Mouse (Mus musculus): ENCODE measurements around the gene Angptl6.

The Angptl6 gene

DNA sequence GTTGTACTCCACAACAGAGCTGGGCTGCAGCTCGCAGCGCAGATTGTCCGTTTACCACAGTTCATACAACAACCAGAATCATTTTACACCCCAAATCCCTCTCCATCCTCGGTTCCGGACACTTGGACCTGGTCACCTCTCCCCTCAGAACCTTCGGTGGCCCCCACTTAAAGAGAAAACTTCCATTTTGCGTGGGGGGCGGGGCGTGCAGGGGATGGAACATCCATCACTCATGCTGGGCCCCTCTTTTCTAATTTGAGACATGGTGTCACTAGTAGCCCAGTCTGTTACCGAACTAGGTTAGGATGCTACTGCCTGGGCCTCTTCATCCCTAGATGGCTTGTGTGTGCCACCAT, 839 bp downstream of the Angptl6 start:
- DNase-seq: no peak

DNA sequence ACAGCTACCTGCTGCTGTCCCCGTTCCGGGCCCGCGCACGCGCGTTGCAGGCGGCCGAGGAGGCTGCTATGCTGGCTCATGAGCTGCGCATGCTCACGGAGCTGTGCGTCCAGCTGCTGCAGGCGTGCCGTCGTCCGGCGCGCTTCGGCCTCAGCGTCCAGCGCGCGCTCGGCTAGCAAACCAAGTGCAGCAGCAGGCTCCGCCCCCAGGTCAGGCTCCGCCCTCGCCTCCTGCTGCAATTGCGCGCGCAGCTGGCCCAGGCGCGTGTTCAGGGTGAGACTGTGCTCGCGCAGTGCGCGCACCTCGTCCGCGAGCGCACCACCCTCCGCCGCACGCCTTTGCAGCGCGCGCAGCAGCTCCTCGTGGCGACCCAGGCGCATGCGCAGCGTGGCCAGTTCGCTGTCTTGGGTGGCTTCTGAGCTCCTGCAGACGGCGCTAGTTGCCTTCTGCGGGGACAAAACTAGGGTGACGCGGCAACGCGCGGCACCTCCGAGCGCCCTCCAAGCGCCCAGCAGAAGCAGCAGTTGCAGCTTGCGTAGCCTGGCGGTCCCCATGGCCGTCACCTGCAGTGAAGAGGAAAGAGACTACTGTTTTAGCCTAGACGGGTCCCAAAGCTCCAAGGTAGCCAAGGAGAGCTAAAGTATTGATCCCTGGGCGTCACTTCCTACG, 1.4 kb downstream of the Angptl6 start:
- DNase-seq: peak; percentile 99

DNA sequence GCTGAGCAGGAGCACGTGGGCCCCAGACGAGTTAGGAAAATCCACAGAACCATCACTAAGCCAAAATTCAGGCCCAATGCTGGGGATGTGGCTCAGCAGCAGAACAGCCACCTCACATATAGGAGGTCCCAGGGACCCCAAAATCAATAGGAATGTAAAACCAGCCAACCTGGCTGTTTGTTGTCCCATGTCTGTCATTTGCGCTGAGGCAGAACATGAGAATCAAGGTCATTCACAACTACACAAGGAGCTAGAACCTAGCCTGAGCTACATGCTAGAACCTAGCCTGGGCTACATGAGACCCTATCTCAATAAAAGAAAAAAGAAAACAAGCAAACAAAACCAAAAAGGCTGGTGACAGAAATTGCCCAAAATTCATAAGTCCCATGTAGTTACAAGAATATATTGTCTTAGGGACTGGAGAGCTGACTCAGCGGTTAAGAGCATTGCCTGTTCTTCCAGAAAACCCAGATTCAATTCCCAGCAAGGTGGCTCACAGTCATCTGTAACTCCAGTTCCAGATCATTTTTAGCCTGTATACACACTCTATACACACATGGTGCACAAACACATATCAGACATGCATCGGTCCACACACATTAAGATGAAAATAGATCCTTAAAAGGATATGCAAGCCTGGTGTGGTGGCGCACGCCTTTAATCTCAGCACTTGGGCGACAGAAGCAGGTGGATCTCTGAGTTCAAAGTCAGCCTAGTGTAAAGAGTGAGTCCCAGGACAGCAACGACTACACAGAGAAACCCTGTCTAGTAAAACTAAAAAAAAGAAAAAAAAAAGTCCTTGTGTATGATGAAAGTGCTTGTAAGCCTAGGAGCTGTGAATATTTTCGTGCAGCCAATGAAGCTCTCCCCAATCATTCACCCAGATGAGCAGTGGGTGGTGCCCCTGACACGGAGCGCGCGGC, 2.1 kb downstream of the Angptl6 start:
- DNase-seq: no peak

DNA sequence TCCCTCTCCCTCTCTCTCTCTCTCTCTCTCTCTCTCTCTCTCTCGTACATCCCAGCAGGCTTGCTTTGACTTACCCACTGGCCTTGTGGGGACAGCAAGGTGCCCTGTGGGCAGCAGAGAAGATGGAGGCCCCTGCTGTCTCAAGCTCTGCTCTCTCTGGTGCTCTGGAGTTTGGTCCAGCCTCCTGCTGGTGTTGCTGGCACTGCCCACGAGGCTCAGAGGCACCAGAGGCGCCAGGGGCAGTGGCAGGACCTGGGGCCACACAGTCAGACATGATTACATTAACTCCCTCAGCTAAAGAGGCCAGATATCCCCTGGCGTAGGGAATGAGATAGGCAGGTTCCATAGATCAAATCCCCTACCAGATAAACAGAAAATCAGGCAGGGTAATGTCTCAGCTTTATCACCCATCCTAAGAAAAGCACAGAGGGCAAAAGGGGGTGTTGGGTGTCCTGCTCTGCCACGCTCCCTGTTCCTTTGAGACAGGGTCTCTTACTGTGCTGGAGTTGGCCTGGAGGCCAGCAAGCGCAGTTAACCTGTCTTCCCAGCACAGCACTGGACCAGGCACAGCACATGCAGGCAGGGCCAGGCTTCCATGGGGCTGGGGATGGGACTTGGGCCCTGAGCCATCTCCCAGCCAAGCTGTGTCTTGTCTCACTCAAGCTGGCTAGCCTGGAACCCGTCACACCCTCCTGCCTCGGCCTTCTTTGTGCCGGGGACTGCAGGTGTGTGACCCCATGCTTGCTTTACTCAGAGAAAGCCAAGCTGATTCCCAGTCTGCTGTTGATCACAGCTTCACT, 3.0 kb downstream of the Angptl6 start:
- peak; percentile 54 for DNase-seq

DNA sequence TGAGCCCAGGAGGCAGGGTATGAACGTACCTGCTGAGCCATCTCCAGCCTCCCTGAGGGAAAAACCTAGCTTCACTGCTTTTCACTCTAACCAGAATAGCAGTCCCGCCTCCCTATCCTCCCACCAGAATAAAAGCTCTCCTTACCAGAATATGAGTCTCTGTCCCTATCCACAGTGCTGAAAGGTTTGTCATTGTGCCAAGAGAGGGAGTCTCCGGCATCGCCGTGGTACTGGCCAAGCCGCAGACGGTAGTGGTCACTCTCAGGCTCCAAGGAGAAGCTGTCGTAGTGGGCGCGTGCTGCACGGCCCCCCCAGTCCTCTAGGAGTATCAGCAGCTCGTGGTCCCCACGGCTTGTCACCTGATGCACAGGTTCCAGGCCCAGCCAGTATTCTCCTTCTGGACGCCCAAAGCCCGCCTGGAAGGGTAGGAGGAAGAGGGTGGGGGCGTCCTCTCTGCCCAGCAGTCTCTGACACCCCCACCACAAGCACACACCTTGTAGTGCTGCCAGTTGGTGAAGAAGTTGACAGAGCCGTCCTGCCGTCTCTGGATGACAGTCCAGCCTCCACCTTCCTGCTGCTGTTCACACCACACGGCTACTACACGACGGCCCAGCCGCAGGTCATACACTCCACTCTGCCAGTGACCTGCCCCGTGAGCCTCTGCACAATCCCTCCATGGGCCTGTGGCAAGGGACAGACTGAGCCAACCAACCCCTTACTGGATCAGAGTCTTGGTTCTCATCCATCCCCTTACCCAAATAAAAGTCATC, 4.3 kb downstream of the Angptl6 start:
- DNase-seq: peak; percentile 57

DNA sequence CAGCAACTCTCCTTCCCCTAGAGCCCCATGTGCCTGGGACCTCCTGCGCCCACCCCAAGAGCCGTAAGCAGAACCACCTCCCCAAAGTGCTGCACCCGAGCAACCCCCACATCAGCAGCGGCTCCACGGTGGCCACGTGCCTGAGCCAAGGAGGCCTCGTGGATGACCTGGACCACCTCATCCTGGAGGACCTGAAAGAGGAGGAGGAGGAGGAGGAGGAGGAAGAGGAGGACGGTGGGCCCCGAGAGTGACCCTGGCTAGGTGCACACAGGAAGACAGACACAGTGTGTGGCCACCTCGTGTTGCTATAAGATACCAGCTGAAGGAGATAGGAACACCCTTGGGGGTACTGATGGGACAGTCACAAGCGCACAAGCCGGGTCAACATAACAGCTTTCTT, 6.0 kb downstream of the Angptl6 start:
- DNase-seq: peak; percentile 27

DNA sequence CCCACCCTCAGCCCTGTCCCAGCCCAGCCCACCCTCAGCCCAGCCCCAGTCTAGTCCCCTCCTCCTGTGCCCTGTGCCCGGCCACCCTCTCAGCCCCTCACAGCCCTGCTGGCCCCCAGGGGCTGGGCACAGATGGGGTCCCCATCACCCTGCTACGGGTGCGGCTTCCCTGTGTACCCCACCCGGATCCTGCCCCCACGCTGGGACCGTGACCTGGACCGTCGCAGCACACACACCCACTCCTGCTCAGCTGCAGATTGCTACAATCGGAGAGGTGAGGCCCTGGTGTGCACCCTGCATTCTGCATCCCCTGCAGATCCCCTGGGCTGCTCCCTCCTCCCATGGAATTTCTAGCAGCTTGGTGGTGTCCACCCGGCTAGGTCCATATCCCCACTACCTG, 6.5 kb downstream of the Angptl6 start:
- DNase-seq: peak; percentile 30

DNA sequence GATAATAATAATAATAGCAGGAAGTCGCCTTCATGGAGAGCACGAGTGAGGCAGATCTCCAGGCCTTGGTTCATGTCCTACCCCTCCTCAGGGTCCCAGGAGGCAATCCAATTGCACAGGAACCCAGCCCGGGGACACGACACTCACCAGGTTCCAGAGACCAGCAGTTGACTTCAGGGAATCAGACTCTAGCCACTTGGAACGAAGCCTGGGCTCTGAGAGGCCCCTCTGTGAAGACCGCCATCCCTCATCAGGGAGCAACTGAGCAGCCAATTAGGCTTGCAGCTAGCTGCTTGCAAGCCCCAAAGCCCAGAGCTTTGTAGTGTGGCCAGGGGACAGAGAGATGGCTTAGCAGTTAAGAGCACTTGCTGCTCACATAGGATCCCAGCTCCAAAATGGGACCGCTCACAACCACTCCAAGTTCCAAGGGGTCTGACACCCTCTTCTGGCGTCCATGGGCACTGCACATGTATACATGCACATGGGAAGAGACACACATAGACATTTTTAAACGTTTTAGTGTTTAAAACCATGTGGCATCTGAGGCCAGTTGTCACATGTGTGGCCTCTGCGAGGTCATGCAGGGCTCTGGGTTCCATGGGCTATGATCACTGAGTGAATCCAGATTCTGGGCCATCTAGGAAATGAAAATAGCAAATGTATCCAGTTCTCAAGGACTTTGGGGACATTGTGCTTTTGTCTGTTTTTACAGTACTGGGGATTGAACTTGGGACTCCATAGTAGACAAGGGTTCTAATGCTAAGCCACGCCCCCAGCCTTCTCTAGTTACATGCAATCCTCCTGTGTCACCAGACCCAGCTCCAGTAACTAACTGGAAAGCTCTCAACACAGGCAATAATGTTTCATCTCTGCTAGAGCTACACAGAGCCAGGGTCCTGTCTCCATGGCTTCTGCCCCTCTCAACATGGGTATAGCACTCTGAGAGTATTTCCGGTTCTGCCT, 9.0 kb downstream of the Angptl6 start:
- peak; percentile 38 for DNase-seq

DNA sequence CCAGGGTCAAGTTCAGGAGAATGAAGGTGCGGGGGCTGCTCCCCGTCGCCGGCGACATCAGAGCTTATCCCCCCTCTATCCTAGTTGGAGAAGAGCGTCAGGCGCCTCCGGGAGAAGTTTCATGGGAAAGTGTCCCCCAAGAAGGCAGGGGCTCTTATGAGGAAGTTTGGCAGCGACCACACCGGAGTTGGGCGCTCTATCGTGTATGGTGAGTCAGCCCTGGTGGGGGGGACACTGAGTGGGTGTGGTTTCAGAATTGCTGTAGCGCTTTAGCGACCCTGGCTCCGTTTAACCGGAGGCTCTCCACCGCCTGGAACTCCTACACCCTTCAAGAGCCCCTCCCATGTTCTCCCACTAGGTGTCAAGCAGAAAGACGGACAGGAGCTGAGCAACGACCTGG, 10.3 kb downstream of the Angptl6 start:
- peak; percentile 37 for DNase-seq

DNA sequence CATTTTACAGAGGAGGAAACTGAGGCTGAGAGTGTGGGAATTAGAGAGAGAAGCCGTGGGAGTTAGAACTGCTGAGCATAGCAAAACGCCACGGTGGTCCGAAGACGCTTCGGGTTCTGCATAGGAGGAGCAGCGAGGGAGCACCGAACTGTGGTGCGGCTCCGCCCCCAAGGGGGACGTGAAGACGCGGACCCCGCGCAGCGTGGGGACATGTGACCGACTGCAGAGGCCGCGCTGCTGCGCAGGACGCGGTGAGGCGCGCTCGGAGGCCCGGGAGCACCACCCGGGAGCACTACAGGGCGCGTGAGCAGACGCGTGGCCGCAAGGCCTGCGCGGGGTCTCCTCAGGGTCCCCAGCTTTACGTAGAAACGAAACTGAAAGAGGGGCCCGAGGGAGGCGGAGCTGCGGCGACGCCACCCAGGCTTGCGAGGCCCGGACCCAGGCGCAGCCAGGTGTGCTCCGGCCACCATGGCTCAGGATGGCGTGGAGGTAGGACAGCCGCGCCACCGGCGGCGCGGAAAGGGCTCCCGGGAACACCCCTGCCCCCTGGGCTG, 11.0 kb downstream of the Angptl6 start, which contains the start of gene A230050P20Rik:
TSS of gene A230050P20Rik (plus strand) at position 195 of the 554 bp plus-strand sequence.
- peak; percentile 75 for DNase-seq

DNA sequence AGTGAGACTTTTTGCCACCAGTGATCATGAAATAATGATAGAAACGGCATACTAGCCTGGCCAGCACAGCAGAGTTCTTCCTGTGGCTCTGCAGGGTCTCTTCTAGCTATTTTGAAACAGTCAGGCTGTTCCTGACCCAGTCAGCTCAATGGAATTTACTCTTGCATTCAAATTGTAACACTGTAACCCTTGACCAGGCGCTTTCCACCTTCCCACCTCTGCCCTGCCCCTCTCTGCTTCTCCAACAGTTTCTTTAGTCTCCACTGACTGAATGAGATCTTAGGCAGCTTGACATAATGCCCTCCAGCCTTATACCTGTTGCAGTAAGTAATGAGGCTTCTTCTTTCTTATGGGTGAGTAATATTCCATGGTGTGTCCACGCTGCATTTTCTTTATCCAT, 12.6 kb downstream of the Angptl6 start:
- DNase-seq: peak; percentile 9

DNA sequence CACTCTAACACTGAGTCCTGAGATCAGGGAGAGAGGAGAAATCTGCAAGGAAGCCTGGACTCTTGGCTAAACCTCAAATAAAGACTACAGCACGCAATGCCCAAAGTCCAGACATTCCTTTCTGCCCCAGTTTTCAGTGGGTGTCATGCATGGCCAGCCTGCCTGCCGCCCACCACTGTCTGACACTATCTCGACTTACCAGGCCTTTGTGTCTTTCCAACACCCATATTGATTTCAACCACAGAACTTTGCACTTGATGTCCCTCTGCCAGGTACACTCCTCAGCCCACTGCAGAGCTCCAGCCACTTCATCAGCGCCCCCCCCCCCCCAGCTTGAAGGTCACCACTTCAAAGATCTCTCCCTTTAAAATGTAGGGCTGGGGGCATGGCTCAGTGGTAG, 17.3 kb downstream of the Angptl6 start:
- DNase-seq: no peak

DNA sequence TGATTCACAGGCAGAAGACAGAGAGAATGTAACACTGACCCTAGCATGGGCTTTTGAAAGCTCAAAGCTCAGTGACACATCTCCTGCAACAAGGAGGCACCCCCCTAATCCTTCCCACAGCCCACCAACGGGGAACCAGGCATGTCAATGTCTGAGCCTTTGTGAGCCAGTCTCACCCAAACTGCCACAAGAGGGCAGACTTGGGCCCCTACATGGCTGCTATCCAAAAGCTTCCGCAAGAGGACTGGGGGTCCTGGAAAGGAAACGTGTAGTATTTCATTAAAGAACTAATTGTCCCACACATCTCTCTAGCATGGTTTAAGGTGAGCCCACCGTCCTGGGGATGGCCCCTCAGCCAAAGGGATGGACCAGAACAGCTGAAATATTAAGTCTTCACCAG, 17.7 kb downstream of the Angptl6 start:
- no peak for DNase-seq

DNA sequence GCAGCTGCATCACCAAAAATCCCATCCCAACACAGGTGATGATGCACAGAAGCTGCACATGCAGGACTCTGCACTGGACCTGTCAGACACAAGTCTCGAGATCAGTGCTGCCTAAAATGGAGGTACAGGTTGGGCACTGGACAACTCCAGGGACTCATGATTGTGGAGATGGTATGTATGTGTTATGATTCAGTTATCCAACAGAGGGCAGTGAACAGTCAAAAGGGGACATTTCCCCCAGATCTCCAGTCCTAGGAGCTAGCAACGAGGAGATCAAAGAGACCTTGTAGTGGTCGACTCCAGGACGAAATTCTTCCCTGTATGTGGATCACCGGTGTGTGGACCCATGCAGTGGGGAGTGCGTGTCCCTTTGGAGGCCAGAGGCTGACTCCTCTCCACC, 19.6 kb downstream of the Angptl6 start:
- no peak for DNase-seq

DNA sequence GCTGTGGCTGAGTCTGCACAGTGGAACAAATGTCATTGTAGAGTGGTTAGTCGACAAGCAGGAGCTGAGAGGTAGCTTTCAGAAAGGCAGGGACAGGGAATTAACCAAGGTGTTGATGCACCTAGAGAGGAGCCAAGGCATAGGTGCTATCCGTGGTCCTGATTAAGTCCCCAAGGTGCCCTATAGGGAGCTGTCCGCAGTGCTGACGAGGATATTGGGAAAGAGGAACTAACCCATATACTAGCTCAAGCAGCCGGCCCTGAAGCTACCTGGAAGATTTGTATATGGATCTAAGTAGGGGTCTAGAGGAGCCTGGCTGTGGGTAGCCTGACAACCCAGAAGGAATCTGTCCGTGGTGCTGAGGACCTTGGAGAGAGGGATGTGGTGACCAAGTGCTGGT, 22.4 kb downstream of the Angptl6 start:
- DNase-seq: no peak

DNA sequence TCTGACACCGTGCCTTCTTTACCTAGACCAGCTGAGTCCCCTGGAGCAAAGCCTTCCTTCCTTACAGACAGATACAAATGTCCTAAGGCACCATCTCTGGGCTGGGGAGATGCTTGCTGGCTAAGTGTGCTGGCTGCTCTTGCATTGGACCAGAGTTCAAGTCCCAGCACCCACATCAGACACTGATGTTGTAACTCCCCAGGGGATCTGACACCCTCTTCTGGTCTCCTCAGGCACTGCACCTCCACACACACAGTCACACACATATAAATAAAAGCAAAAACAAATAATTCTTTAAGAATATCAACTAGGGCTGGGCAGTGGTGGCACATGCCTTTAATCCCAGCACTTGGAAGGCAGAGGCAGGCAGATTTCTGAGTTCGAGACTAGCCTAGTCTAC, 29.3 kb downstream of the Angptl6 start:
- no peak for DNase-seq

DNA sequence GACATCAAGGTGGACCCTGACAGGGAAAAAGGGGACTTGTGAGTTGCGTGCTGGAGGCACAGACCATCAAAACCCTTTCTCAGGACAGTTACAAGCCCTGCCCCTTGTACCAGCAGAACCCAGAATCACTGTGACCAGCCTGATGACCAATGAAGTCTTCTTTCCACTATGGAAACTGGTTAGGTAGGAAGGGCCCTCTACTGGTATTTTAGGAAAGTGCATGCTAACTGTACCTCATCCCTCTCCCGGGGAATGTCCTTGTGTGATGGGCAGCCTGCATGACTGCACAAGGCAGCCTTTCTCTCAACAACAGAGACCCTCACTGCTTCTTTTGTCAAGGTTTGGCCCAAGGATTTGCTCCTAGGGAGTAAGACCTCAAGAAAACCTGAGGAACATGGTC, 36.9 kb downstream of the Angptl6 start:
- DNase-seq: peak; percentile 15

DNA sequence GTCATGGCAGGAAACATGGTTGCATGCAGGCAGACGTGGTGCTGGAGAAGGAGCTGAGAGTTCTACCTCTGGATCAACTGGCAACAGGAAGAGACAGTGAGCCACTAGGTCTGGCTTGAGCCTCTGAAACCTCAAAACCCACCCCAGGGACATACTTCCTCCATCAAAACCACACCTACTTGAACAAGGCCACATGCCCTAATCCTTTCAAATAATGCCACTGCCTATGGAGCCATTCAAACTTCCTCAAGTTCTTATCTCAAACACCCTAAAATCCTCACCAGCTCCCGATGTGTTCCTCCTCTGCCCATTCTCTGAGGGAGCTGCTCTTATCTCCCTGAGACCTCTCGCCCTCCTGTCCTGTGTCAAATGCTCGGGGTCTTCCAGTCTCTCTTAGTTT, 37.3 kb downstream of the Angptl6 start:
- no peak for DNase-seq

DNA sequence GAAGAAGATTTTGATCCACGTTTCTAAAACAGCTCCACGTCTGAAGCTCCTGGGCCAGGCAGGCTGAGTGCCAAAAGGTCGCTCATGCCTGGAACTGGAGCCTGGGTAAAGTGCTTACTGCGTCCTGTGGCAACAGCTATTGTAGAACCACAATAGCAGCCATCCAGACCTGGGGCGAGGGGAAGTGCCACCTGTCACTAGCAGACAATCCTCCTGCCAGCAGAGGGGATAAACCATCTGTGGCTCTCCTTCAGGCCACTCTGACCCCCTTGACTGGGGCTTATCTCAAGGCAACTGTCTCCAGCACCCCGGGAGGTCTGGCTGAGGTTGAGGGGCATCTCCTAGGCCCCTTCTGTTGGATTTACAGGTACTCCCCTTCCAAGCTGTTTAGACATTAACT, 40.6 kb downstream of the Angptl6 start:
- no peak for DNase-seq

DNA sequence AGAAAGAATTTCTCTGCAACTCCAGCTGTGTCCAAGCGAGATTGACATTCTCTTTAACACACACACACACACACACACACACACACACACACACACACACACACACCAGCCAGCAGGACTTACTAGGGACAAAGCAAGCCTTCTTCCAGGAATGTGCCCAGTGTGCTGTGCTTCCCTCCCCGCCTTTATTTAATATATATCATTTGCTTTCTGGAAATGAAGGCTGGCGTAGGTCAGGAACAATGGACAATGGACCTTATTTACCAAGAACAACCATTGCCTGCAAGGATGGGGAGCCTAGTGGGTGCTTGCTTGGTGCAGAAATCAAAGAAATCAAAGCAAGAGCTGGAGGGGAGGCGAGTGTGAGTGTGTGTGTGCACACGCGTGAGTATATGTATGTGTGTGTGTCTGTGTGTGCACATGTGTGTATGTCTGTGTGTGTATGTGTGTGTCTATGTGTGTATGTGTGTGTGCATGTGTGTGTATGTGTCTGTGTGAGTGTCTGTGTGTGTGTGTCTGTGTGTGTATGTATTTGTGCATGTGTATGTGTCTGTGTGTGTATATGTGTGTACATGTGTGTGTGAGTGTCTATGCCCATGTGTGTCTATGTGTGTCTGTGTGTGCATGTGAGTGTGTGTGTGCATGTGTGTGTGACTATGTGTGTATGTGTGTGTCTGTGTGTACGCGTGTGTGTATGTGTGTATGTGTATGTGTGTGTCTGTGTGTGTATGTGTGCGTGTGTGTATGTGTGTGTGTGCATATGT, 42.2 kb downstream of the Angptl6 start:
- no peak for DNase-seq

All from cerebellum, adult 9-10 months (tissue).